Mouse (Mus musculus) kidney, postnatal 36 days (tissue): Measurements from ENCODE around the gene Vapa.

ENCODE experiments used
- DNase-seq, 2 experiments: peaks; one replicate each; pipeline ENCODE4 v3.0.0; 2021 to 2022; ENCODE audit warnings: mixed read lengths in 2 of 2

Gene Vapa

DNA sequence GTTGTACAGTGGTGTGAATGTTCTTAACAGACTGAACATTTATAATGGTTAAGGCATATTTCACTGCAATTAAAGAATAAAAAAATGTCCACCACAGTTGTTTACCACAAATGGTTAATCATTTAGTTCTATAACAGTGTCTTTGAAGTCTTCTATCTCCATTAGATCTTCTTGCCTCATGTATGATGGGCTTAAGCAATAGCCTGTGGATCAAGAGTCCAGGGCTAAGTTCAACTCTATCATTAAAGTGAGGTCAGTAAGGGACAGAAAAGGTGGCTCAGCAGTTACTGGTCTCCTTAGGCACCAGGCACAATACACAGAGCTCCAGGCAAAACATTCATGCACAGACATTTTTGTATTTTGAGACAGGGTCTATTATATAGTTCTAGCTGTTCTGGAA is 9.8 kb upstream of the Vapa start:
- no peak for DNase-seq

DNA sequence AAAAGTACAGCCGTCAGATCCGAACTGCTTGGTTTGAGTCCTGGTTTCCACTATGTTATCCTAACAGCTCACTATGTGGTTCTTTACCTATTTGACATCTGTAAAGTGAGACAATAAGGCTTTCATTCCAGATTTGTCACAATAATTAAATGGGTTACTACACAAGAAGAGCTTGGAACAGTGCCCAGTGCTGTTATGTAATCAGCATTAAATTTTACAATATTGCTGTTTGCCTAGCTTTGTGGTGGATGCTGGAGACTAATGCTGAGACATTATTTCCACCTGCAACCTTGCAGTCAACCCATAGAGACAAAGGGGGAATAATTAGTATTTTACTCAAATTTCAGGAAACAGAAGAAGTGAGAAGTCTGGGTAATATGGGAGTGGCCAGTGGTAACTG is 5.1 kb upstream of the Vapa start:
- DNase-seq = peak; percentile 25 to 26

DNA sequence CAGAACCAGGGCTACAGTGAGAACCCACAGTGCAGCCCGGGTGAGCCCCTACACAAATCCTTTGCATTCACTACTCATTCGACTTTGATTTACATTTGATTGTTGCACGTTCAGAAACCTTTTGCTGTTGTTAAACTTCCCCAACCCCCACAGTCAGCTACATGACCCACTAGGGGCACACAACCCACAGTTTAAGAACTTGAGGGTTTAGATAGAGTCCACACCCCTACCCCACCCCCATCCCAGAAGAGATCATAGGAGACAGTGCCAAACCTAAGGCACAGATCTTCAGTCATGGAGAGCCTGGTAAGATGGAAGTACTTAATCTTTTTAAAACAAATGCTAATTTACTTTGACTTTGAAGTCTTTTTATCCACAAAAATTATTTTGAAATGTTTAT is 2.3 kb upstream of the Vapa start:
- DNase-seq = no peak

DNA sequence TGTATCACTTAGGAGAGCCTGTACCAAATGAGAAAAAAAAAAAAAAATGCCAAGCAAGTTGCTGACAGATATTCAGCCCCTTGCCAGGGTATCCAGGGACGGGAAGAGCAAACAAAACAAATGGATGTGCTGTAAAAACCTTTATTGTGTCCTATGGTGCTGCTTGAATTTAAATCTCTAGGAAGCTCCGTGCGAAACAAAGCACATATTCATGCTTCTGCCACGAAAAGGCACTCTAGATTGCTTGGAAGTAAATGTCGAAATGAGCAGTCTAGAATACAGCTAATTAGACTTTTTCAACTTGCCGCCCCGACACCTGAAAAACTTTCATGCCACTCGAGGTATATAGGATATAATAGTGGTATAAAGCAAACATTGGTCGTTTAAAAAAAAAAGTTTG is 1.1 kb upstream of the Vapa start:
- no peak for DNase-seq

DNA sequence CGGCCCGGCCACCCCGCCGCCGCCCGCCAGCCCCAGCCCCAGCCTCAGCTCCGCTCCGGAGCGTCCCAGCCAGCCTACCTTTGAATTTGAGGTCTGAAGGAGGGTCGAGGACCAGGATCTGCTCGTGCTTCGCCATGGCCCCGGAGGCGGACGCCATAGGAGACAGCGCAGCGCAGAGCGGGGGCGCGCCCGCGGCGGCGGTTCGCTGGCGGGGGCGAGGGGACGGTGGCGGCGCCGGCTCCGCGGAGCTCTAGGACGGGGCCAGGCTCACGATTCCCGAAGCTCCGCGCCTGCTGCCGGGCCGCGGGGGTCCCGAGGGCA is 253 bp downstream of the Vapa start:
- no peak for DNase-seq

DNA sequence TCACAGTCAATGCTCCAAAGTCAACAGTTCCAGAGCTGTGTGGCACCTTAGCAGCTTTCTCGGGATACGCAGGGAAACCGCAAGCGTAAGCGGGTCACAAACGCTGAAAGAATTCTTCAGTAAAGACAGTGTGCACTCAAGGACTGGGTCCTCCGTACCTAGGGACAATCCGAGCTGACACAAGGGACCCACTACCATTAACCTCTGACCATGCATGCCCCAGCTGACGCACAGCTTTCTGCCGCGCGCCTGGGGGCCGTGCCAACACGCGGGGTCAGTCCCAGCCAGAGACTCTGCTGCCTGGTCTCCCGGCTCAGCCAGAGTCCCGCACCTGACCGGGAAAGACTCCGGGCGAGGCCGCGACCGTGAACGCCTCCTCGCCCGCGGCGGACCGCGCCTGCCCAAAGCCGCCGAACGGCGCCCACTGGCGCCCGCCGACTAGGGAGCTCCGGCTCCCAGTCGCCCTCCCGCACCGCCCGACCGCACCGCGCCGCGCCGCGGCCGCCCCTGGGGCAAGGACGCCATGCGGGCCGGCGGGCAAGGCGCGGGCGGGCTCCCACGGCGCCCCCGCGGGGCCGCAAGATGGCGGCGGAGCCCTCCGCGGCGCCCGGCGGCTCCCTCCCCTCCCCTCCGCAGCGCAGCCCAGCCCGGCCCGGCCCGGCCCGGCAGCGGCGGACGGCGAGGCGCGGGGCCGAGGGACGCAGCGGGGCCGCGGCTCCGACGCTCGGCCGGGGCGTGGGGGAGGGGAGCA is 789 bp downstream of the Vapa start:
- DNase-seq = peak; percentile 32 to 68

DNA sequence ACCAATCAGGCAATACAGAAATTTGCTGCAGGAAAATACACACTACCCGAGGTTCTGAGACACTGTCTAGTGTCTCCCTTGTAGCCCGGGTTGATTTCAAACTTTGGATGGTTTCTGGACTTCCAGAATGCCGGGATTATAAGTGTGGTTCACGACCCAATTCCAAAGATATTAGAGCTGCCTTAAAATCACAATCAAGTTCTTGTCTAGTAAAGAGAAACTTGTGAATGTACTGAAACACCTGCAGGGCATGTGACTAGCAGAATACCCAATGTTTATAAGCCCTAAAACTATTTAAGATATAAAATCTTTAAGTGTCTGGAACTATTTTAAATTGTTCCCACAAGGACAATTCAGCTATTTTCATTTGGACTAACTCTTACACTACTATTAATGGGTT is 1.6 kb downstream of the Vapa start:
- DNase-seq = no peak

DNA sequence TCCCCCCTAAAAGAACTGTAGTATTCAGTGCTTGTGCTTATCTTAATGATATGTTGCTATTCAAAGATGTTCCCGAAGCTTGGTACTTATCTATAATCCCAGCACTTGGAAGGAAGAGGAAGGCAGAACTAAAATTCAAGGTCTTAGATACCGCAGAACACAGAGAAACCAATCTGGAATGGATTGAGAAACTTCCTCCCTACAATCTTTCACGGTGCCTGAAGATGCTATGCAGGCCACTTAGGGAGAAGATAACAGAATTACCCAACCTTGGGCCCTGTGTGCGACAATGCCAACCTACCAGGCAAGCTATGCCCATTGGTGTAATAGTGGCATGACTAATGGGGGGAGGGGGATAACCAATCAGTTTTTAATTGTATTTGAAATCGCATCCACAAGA is 4.6 kb downstream of the Vapa start:
- no peak for DNase-seq

DNA sequence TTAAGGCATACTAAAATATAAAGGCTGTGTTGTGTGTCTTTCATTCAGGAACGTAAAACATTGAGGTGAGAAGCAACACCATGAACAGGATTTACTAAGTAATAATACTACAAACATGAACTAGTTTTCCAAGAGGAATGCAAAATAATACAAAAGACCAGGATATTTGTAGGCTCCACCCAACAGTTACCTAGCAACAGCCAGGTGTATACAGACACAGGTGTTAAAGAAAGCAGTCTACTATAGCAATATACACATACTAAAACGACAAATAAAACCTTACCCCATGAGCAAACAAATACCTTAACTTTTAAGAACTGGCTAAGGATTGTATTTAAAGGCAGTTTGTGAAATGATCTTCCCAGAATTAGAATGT is 5.1 kb downstream of the Vapa start:
- DNase-seq = no peak

DNA sequence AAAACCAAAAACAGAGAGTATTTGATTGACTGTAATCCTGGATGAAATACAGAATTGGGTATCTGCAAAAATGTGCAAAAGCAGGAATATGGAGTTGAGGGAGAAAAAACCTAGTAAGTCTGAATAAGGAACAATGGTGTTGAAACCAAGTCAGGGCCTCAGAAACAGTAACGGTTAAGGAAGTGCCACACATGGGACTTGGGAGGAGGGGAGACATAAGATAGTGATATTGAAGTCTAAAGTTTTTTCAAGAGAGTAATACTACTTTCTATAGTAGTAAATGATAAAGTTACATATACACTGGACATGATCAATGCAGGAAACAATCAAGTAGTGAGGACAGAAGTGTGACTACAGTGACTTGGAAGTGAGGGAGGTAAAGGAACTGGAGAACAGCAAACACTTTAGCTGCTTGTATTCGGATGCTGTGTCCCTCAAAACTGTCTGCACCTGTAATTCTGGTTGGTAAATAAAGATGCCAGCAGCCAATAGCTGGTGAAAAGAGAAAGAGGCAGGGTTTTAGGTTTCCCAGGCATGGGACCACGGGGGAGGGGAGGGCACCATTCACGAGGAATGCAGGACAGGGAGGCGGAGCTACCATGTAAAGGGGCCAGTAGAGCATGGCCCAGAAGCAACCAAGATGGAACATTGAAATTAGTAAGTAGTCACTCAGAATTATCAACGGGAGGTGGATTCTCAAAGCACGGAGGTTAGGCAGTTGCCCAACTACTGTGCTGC is 5.6 kb downstream of the Vapa start:
- peak; percentile 17 to 45 for DNase-seq

DNA sequence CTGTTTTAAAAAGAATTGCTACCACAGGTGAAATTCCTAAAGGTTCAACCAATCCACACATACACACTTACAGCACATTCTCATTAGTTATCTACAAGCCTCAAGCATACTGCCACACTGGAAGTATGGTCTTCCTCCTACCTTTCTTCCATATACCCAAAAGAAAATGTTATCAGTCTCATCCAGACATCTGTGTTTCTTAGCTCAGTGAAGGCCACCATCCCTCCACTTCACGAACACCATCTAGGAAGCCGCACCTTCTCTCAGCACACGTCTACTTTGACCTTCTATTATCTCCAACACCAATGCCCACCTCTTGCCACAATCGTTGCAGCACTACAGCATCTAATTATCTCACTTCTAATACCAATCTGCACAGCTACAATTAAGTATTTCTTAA is 7.3 kb downstream of the Vapa start:
- no peak for DNase-seq

DNA sequence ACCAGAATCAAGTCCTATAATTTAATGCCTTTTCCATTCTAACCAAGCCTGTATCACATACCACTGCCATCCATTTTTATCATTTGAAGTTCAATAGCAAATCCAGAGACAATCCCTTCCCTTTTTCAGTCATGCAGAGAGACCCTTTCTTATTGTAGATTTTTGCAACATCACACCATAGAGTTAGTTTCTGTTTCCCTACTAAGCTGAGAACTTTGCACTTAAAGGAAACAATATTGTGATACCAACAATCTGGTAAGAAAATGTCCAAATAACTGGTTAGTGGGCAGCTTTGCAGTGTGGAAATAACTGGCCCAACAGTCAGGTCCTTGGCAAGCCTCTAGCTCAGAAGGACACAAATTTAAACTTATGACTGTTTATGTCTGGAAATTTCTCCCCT is 8.5 kb downstream of the Vapa start:
- DNase-seq = no peak

DNA sequence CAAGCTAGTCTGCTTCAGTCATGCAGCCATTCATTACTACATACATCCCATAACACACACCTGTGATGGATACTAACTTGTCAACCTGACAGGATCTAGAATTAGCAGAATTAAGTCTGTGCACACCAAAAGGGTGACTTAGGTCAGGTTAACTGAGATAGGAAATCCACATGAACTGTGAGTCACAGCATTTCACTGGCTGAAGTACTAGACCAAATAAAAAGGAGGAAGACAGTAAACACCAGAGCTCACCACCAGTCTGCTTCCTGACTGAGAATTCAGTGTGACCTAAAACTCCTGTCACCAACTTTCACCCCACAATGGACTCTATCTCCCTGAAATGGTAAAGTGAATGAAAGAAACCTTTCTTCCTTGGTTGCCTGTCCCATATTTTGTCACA is 9.0 kb downstream of the Vapa start:
- DNase-seq = no peak

DNA sequence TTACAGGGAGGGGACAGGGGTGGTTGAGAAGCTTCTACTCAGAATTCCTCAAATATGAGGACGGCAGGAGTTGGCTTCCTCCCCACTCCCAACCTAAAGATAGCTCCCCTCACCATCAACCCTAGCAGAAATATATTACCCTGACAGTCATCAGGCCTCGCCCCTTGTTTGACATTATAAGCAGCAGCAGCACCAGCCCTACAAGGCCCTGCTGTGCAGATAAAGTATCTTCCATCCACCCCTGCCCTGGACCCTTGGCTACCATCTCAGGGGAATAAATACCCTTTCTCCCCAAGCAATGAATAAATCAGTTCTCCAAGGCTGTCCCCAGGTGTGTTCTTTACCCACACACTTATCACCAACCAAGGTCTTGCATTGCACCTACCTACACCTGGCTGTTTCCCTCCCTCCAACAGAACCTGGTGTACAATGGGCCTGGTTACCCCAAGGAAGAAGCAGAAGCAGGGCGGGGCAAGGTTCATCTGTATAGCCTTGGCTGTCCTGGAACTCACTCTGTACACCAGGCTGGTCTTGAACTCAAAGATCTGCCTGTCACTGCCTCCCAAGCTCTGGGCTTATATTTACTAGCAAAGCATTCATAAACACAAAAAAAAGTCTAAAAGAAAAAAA is 15.4 kb downstream of the Vapa start:
- no peak for DNase-seq

DNA sequence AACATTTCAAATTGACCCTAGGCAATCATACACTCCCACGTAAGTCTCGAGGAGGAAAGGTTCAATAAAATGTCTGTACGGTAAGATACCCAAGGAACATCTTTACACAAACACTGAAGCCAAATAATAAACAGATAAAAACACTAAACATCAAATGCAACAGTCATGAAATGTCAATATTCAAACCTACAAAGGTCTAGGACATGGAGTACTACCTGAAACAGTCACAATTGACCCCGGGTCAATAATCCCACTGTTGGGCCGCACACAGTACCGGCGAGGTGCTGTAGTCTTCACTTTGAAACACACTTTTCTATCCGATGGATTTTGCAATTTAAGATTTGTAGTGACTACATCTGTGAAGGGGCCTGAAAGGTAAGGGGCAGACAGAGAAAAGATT is 18.7 kb downstream of the Vapa start:
- no peak for DNase-seq

DNA sequence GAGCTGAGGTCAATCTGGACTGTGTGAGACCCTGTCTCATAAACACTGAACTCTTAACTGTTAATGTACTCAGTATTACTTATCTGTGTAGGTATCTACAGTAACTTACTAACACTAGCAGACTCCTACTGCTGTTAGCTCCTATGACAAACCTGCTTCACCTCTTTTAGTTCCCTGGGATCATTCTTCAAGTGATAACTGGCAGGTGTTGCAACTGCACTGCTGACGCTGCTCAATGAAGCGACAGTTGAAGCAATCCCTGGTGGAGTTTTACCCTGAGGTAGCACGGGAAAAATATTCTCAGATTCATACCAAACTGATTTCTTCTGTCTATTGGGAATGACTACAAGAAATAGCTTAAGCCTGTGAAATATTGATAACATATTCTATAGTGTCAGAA is 26.5 kb downstream of the Vapa start:
- no peak for DNase-seq

DNA sequence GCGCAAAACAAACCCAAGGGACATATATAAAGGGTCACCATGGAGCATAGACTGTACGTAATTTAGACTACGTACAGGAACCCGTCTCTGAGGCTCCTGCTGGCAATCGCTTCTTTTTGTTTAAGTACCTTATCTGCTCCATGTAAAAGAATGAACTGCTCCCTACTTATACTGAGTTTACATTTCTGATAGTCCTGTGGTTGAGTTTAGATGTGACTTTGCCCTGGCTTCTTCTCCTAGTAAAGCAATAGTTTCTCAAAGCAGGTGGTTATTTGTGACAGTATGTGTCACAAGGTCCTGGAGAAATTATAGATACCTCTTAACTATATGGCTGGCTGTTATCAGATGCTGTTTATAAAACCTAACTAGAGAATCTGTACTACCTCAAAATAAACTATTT is 31.9 kb downstream of the Vapa start:
- no peak for DNase-seq

DNA sequence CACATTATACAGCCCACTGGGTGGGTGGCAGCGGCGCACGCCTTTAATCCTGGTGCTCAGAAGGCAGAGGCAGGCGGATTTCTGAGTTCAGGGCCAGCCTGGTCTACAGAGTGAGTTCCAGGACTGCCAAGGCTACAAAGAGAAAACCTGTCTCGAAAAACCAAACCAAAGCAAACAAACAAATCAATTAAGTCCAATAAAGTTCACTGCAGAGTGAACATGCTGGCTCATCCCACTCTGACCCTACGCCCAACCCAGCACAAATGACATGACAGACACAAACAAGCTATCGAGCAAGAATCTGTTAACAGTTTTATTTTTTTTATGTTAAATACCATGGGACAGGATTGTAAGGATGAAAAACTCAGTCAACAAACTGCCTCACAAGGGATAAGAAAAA is 33.6 kb downstream of the Vapa start:
- DNase-seq = no peak

DNA sequence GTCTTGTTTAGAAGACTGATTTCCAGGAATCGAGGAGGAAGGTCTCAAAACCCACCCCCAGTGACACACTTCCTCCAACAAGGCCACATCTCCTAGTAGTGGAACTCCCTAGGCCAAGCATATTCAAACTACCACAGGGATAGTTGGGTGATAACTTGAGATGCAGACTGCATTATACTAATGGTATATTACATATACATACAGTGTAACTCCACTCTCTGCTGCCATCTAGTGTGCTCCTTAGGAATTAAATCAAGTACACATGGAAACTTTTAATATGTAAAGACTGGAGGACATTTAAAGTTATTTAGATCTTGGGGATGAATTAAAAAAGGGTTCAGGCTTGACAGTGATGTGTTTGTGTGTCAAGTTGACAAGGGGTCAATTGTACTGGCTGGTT is 38.0 kb downstream of the Vapa start:
- DNase-seq = no peak

DNA sequence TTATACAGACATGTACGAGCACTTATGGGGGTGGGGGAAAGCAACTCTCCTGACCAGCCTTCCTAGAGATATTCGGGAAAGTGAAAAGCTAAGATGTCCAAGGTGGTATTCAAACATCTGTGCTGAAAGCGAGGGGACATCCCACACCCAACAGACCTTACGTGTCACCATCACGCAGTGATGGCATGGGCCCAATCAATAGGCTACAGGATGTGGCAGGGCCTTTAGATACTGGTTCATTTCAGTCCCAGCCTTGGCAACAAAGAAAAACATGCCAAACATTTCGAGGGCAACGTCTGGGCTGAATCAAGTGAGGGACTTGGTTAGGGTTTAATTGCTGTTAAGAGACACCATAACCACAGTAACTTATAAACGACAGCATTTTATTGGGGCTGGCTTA is 38.5 kb downstream of the Vapa start:
- no peak for DNase-seq

DNA sequence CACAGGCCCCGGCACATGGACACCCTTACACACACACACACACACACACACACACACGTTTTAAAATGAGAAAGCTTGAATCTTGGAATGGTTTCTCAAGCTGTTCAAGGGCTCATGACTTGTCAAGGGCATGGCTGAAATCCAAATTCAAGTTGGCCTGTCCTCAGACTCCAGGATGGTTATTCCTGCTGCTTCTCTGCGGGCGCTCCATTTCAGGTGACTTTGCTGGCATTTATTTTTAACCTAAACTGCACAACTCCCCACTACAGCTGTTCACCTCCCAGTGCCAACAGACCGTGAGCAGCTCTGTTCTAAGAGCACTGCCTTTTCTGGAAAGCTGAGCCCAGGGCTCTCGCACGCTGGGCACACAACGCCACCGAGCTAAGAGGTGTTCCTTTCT is 41.5 kb downstream of the Vapa start:
- peak; percentile 25 to 33 for DNase-seq

DNA sequence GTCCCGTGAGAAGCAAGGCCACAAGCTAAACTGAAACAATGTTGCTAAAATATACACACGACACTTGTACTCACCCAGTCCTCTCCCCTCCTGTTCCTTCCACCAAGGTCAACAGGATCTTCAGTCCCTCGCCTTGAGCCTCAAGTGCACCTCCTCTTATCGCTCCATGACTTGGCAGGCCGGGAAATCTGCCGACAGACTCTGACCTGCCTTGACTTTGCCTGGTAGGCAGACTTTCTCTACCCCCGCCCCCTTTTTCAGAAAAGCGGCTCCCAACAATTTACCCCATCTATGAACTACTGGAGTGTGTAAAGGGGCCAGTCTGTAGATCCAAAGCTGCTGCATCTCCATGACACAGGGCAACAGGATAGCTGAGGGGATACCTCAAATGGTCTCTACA is 41.9 kb downstream of the Vapa start:
- DNase-seq = no peak

DNA sequence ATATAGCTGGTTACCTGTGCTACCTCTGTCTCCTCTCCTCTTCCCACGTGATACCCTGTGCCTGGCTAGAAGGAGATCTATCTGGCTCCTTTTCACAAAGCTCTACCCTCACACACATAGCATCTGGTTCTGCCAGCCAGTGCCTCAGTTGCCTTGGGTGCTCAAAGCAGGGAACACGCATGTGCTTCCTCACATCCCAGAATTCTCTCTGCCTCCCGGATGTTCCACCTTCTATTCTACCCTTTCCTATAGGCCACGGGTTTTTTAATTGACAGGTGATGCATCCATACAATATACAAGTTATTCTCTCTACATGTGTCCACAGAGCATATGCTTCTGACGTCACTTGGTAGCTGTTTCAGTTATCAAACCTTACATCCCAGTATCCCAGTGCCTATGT is 49.2 kb downstream of the Vapa start:
- DNase-seq = no peak

DNA sequence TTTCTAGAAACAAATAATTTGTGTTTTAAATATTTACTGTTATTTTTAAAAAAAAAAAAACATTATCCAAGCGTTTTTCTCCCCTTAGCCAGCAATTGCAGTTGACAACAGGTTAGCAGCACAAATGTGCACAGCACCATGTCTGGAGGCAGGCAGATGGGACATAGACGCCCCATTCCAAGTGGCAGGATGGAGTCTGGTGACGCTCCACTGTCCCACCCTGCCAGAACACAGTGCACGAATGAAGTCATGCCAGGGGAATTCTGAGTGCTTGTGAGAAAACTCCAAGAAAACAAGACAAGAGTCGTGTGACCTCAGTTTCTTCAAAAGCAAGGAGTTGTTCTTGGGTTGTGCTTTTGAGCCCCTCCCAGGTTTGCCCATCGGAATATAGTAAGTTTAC is 50.0 kb downstream of the Vapa start:
- DNase-seq = no peak

DNA sequence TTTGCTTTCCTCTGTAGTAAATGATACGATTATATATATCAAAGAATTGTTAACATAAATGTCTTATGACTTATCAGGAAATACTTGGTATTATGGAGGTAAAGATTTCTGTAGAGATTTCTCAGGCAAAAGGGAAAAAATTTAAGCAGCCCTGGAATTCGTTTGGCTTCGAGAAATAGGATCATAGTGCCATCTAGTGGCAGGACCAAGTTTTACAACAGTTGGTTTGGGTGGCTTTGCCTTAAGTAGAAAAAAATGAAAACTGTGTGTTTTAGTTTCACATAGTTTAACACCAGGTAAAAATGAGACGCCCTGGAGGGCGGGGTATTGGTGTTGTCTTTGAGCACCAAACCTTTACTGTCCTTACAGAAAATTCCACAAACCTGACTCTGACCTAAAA is 50.6 kb downstream of the Vapa start:
- DNase-seq = peak; percentile 45 to 83
